Mouse (Mus musculus) right cerebral cortex, postnatal 4 days (tissue): Measurements from ENCODE around the gene Strn.
"Not testable (repeated sequence)": the region's sequence is repeated elsewhere in the genome, so short reads cannot be mapped to it uniquely, and the experiment has no call there.

Source experiments
- DNase-seq: peaks from one replicate; pipeline ENCODE4 v3.0.0-alpha.2; 2022

The Strn gene

DNA sequence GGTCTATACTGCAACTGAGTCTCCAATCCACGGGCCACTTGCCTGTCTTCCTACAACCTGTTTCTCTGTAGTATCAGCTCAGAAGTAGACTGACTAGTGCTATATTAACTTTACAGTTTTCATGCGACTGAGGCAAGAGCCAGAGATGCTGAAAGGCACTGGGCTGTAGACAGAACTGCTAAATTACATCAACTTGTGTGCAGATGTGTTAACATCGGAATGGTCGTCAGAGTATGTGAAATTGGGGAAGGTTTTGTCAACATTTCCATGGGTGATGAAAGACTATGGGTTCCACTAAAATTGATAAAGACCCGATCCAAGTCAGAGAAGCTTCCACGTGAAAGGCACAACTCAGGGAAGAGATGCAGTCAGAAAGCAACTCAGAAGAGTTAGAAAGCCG, 34.0 kb downstream of the Strn start:
- DNase-seq, result no peak

DNA sequence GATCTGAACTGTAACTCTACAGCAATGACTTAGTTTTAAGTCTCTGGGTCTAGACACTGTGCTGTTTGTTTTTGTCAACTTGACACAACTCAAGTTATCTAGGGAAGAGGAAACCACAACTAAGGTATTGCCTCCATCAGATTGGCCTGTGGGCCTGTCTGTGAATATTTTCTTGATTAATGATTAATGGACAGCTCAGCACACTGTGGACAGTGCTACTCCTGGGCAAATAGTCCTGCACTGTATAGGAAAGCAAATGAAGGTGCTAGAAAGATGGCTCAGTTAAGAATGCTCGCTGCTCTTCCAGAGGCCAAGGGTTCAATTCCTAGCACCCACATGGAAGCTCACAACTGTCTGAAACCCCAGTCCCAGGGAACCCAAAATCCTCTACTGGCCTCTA, 38.0 kb downstream of the Strn start:
- DNase-seq, result no peak

DNA sequence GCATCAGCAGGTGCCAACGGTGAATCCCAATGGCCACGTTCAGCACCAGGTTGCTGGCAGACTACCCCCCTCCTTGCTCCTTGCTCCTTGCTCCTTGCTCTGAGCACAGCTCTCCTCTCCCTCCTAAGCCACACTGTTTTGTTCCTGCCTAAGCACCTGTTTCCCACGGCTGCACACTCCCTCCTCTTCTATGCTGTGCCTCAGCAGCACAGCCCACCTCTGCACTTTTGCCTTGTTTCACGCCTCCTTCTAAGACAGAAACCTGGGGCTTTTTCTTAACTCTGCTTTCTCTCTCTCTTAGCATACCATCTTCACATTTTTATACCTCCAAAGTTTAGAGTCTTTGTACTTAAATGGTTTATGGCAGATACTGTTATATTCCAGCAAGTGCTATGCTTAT, 39.5 kb downstream of the Strn start:
- no peak for DNase-seq

DNA sequence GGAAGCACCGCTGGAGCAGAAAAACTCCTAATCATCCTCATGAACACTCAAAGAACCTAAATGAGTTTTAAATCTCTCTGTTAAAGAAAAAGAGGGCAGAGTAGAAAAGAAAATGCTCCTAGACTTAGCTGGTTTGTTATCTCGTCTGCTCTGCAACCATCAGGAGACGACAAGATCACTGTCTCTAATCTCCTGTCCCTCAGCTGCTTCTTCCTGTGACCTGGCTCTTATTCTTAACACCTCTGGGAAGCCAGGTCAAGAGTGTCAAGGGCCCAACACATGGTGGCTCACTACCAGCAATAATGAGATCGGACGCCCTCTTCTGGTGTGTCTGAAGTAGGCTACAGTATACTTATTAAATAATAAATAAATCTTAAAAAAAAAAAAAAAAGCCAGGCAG, 40.1 kb downstream of the Strn start:
- DNase-seq, result no peak

DNA sequence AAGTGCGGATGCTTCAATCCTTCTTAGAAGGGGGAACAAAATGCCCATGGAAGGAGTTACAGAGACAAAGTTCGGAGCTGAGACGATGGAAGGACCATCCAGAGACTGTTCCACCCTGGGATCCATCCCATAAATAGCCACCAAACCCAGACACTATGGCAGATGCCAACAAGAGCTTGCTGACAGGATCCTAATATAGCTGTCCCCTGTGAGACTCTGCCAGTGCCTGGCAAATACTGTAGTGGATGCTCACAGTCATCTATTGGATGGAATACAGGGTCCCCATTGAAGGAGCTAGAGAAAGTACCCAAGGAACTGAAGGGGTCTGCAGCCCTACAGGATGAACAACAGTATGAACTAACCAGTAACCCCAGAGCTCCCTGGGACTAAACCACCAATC, 47.8 kb downstream of the Strn start:
- DNase-seq, result not testable (repeated sequence)

DNA sequence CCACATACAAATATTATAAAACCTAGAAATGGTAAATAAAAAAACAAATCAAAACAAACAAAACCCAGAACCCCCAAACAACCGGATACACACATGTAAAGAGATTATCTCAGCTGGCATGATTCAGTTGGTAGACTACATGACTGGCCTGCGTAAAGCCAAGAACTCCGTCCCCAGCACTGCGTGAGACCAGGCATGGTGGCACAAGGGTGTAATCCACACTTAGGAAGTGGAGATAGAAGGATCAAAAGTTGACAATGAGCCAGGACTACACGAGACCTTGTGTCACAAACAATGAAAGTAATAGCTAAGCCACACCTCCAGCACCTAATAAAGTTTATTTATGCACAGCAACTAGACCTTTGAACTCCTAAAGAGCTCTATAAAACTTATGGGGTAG, 49.0 kb downstream of the Strn start:
- DNase-seq, result no peak

DNA sequence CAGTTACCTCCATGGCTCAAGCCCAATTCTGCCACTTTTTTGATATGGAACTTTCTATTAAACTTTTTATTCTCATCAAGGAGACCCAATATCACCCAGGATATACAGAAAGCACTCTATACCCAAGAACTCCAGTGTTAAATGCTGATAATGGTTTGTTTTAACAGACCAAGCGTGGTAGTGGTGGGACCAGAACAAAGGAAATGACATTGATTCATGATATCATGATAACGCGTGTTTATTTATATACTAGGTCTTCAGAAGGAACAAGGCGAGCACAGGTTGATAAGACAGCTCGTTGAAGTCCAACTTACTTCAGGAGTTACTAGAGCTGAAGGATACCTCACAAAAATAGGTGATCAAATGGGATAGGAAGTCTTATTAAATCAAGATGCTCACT, 52.0 kb downstream of the Strn start:
- DNase-seq, result no peak

DNA sequence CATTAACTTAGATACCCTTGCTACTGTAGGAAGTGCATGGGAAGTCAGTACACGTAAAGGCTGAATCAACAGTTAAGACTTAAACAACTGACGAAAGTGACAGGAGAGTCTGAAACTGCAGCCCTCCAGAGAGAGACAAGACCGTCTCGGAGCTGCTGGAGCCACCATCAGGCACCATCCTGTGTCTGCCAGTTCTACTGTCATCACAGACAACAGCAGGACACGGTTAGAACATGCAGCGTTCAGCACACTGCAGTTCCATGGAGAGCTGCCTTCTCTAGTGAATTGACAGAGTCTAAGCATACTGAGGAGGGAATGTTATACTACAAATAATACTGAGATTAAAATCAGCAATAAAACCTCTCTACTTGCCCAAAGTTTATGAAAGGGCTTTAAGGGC, 54.6 kb downstream of the Strn start:
- no peak for DNase-seq

DNA sequence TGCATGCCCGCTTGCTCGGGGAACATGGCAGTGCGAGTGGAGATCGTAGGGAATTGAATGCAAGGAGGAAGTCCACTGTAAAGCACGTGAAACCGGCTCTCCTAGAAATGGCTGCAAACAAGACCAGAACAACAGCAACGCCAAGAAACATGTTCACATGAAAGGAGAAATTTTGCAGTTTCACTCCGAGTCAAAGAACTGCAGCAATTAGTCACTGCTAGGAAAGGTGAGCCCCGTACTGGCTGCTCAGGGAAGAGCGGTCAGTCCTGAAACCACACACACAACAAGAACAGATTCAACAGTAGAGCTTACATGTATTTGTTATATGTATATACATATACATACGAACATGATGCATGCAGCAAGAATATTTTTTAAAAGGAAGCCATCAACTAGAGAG, 57.5 kb downstream of the Strn start:
- DNase-seq, result no peak

DNA sequence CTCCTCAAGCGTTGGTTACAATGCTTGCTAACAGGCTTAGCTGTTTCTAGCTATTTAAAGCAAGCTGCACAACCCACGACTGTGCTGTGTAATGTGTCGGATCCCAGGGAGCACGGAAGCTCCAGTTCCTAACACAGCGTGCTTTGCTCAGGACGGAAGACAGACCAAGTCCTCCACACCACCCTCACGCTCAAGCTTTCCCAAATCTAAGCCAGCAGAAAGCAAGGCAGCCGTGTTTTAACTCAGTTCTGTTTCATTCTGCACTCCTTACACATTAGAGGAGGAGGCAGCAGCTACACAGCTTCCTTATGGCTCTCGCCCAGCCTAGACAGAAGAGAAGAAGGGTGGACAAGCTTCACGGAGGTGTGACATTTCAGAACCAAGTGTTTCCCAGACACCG, 60.2 kb downstream of the Strn start:
- no peak for DNase-seq

DNA sequence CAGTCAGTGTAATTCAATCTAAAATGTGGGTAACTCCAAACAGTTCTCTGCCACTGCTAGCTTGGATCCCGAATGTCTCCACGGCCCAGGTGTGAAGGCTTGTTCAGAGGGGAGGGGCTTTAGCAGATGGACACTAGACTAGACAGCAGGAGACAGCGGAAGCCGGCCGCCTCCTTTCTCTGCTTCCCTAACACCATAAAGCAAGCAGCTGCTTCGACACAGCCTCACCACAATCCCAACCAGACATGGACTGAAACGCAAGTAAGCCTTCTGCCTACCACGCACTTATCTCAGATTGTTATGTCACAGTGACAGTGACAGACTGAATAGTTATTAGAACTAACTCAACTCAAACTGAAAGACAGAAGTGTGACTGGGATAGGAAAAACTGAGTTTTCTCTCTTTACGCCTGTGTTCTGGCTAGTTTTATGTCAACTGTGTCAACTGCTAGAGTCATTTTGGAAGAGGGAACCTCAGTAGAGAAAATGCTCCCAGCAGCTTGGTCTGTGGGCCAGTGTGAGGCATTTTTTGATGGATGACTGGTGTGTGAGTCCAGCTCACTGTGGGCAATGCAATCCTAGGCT, 71.9 kb downstream of the Strn start:
- DNase-seq, result no peak

DNA sequence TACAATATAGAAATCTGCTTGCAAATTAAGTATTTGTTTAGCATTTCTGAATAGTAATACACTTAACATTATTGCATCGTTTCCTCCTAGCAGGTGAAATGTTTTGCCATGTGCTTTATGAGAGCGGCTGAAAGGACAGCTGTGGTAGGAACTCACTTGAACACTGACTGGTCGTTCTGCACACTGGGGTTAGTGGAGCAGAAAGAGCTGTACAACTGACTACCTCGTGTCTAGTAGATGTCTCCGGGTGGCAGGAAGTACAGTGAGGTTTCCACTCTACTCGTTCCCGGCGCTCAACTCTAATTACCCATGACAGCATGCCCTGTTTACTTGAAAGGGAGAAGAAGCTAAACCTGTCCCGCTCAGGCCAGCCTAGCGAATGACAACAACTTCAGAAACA, 82.2 kb downstream of the Strn start:
- DNase-seq, result no peak

DNA sequence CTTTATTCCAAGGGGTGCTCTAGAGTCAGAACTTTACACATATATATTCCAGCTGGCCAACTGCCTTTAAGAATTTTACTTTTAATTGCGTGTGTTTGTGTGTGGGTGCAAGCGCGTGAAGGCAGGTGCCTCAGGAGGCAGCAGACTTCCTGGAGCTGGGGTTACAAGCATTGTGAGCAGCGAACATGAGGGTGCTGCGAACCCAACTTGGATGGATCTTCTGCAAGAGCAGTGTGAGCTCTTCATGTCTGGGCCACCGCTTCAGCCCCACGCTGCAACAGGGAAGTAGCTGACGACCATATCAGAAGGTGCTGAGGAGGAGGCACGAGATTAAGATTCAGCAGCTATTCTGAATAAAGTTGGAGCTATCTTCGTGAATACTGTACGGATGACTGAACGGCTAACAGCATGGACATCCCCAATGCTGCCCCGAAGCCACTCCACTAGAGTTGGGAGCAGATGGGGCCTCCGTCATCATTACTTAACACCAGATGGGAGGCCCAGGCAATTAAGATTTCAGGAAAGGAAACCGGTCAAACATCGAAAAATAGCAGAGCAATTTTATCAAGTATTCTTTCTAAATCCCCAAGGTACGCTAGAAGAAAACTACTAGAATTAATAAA, 93.0 kb downstream of the Strn start:
- DNase-seq, result no peak

DNA sequence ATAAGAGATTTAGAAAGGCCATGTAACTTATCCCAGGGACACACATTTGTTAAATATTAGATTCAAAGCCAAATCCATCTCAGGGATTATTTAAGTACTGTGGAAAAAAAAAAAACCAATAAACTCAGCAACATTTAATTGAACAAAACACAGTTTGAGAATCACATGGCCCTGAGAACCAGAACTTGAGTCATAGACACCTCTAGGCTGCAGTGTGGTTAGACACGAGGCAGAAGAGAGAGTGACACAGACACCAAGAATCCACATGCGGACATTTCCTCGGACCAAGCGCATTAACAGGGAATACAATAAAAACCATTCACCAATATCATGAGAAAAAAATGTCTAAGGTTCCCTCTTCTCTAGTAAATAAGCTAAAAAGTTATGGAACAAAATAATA, 94.7 kb downstream of the Strn start:
- DNase-seq, result no peak

DNA sequence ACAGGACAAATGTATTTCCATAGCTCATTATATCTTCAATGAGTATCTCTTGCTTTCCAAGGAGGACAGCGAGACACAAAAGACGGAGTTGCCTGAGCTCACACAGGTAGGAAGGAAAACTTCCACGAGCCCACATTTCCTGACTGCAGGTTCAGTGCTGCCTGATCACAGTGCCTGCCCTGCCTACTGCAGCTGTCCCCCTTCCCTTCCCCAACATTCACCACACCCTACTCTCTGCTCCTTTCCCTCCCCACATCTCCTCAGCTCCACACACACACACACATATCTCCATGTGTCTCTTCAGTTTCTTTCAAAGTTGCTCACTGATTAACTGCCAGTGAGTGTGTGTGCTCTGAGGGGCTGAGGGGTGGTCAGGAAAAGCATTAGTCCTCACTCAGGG, 96.6 kb downstream of the Strn start:
- DNase-seq, result no peak

DNA sequence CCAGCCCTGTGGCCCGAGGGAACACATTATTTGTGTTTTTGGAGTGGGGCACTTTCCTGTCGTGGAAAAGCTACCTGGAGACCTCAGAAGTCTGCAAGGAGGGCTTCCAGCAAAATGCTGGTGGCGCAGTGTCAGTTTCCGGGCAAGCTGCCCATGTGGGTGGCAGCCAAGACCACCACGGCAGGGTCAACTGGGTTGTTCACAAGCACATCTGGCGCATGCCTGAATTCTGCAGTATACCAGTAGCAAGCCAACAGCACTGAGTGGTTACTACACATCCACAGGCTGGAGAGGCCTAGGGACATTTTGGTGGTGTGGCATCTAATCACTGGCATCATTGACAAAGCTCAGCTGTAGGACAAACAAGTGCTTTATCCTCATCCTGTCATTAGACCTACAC, 97.9 kb downstream of the Strn start:
- no peak for DNase-seq

DNA sequence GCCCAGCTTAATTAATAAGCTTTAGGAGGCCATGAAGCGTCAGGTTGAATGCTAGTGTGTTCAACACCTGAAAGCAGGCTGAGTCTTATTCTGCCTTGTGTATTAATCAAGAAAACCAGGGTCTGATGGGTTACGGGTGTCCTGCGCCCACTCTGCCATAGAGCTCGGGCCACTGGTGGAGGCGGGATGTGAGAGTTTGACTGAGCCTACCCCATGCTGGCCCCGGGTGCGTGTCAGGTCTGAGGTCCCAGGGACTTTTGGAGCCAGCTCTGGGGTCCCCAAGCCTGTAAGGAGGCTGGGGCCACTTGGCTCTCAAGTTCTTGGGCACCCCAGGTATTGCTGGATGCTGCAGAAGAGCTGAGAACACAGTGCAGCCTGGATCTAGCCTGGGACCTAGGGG, 99.9 kb downstream of the Strn start:
- DNase-seq, result no peak

DNA sequence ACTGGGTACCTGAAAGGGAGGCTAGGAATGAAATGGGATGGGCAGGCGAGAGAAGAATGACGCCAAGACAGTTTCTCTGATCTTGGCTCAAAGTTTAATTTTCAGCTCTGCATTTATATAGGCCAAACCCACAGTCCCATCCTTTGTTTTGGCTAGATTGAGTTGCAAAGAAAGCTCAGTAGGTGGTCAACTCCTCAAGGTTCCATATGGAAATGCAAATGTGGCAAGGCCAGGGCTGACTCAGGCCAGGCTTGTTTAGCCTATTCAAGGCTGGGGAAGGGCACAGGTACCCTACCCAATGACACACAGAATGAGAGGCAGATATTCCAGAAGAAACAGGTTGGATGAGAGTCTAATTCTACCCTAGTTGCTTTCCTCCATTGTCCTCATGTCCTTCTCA, 101.4 kb downstream of the Strn start:
- DNase-seq, result no peak

DNA sequence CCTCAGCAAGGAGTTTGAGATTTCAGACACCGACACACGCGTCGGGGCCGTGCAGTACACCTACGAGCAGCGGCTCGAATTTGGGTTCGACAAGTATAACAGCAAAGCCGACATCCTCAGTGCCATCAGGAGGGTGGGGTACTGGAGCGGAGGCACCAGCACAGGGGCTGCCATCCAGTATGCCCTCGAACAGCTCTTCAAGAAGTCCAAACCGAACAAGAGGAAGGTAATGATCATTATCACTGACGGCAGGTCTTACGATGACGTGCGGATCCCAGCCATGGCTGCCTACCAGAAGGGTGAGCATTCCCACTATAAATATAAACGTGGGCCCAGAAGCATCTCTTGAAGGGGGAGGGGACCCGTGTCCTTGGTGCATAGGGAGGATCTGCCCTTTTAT, 112.1 kb downstream of the Strn start:
- DNase-seq, result no peak

DNA sequence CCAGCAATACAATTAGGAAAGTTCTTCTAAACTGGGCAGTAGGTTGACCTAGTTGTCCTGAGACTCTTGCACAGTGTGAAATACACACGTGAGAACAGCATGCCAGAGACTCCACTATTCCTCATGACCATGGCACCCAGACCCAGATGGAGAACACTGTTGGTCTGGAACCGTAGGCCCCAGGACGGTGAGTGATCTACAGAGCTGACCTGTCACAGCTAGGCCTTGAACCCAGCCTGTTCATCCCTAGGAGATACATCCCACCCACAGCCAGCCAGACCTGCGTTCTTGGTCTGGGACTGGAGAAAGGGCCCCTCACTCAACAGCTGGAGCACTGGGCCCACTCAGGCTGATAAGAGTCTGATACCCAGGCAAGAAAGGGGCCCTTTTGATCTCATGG, 115.1 kb downstream of the Strn start:
- DNase-seq, result no peak

DNA sequence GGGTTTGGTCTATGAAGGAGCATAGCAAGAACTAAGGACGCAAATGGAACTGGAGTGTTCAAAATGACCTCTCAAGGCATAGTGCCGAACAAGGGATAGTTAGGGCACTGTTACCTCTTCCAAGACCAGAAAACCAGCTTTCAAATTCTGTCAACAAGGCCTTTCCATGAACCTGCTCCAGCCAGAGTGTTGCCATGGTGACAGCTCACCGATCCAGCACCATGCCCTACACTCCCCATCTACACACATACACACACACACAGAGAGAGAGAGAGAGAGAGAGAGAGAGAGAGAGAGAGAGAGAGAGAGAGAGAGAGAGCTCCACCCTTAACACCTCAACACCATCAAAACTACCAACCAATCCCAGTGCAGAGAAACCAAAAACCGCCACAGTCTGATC, 116.3 kb downstream of the Strn start:
- DNase-seq, result no peak

DNA sequence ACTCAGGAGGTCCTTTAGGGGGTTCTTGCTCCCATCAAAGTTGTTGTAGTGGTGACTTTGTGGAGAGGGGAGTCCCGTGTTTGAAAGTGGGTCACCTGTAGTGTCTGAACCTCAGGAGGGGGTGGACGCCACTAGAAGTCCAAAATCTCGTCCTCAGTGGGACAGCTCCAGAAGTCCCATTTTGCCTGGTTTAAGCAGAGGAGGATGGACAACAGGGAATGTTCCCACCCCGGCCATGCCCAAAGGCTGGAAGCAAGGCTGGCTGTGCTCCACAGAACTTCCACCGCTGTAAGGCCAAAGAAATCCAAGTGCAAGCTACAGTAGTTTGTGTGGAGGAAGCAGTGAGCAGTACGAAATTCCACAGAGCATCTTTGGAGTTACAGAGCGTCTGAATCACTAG, 117.0 kb downstream of the Strn start:
- DNase-seq, result no peak

DNA sequence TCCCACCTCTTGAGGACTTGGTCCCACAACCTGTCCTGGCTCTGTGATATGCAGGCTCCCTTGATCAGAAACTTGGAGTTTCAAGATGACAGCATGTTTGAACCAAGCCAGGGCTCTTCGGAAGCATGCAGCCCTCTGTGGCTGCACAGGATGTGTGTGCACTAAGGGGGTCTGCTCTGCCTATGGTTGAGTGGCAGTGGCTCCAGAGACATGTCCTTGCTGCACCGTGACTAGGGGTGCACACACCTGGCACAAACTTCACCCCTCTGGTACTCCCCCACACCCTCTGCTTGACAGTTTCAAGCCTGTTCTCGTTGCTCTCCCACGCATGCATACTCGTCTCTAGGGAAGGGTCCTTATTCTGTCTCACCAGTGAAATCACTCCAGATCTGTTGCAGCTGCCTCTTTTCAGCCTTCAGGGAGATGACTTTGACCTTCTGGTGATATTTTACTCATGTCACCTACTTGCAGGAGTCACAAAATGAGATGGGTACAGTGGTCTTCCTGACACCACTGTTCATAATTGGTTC, 118.8 kb downstream of the Strn start:
- DNase-seq, result no peak

DNA sequence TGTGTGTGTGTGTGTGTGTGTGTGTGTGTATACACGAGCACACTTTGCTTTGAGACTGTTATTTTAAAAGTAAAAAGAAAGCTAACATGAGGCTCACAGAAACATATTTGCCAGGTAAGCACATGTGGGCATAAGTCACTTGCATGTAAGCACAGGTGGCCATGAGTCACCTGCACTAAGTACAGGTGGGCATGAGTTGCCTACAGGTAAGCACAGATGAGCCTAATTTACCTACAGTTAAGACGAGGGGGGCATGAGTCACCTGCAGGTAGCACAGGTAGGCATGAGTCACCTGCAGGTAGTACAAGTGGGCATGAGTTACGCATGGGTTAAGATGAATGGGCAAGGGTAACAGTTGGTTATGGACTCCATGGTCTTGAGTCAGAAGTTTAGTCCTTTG, 121.9 kb downstream of the Strn start:
- no peak for DNase-seq

DNA sequence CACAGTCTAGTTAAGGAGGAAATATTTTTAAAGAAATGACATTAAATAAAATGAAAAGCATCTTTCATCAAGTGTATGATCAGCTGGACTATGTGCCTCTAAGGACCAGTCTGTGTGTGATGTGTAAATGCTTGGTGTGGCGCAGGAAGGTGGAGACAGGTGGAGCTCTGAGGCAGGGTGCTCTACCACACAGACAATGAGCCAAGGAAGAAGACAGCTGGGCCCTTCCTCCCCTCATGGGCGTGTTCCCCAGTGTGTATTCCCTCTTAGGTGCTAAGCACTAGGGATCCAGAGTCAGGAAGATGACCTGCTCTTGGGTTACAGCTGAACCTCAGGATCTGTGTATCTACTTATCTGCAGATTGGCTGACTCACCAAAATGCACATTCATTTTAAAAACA, 122.5 kb downstream of the Strn start:
- no peak for DNase-seq
